Mouse (Mus musculus): Measurements from ENCODE around the gene Hspe1. TPM values are rescaled to one million over a fixed set of nuclear protein-coding genes. Genes with fewer than 3 reads are reported as not detected.
"Not testable (repeated sequence)": the region's sequence is repeated elsewhere in the genome, so short reads cannot be mapped to it uniquely, and the experiment has no call there.

The Hspe1 gene
- total and polyA plus RNA-seq, 3 experiments, result 163 to 797 (median 166) TPM

DNA sequence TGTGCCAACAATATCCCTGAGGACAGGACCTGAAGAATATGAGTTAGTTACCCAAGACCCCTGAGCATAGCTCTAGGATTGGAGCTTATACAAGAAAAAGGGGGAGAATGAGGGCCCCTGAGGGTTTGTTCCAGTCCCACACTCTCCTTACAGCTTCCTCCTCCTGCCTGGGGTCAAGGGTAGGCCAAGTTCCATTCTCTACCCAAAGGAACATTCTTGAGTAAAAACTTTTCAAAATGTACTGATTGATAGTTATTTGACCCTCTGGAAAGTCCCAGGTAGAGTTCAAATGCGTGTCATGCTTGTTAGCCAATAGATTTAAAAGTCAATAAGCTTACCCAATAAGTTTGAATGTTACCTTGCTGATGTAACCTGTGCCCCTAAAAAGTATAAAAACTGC, 19.7 kb downstream of the Hspe1 start:
- H3K27me3 ChIP-seq (ENCODE audit: insufficient read depth, low read length), result peaks cover 3% of the 10 kb centered on the region
- peaks cover 43% of the 10 kb centered on the region for H3K4me1 ChIP-seq (ENCODE audit: insufficient read depth, low read depth, low read length)
- ATAC-seq (ENCODE audit: extremely low read depth, insufficient number of reproducible peaks, low FRiP score, poor library complexity, severe bottlenecking) (no peak), DNase-seq (ENCODE audit: low spot score) (no peak)
- no peaks in the 10 kb centered on the region for H3K9me3 ChIP-seq (replicated peaks)
- no peaks in the 10 kb centered on the region for H3K36me3 ChIP-seq (replicated peaks)
- TF ChIP-seq POLR2AphosphoS5 (IDR thresholded peaks at IDR 0.05; ENCODE audit: insufficient replicate concordance, low read depth, low read length) (no peak), CTCF (IDR thresholded peaks at IDR 0.05; ENCODE audit: low read depth, low read length) (no peak), GATA1 (IDR thresholded peaks at IDR 0.05; ENCODE audit: borderline replicate concordance, low read length) (no peak), TAL1 (conservative IDR thresholded peaks at IDR 0.05; ENCODE audit: low read depth, low read length) (no peak), GATA2 (IDR thresholded peaks at IDR 0.05; ENCODE audit: borderline replicate concordance, low read depth, low read length) (no peak)
- no peak overlapping the region; the same call in 1 of the 2 replicates for H3K4me3 ChIP-seq (ENCODE audit: low read depth, low read length)

DNA sequence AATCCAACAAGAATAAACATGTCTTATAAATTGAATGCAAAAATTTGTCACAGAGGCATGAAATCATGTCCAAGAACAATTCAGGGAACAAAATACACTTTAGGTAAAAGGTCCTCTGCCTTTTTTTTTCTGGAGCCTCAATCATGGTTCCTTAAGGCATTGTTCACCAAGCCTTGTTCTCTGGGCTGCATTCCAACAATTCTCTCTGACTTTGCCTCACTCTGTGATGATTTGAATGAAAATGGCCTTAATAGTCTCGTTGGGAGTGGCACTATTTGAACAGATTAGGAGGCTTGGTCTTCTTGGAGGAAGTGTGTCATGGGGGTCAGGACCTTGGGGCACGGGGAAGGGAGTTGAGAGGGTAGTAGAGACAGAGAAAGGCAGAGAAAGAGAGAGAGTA, 20.5 kb downstream of the Hspe1 start:
- ATAC-seq (ENCODE audit: extremely low read depth, insufficient number of reproducible peaks, low FRiP score, poor library complexity, severe bottlenecking) (no peak), DNase-seq (ENCODE audit: low spot score) (no peak)
- TF ChIP-seq GATA2 (IDR thresholded peaks at IDR 0.05; ENCODE audit: borderline replicate concordance, low read depth, low read length) (no peak), GATA1 (IDR thresholded peaks at IDR 0.05; ENCODE audit: borderline replicate concordance, low read length) (no peak), TAL1 (conservative IDR thresholded peaks at IDR 0.05; ENCODE audit: low read depth, low read length) (no peak), POLR2AphosphoS5 (IDR thresholded peaks at IDR 0.05; ENCODE audit: insufficient replicate concordance, low read depth, low read length) (no peak), CTCF (IDR thresholded peaks at IDR 0.05; ENCODE audit: low read depth, low read length) (no peak)
- Histone ChIP-seq H3K4me3 (ENCODE audit: low read depth, low read length) (no peak overlapping the region), H3K36me3 (replicated peaks) (no peaks in the 10 kb centered on the region), H3K9me3 (replicated peaks) (no peaks in the 10 kb centered on the region), H3K4me1 (ENCODE audit: insufficient read depth, low read depth, low read length) (peaks cover 49% of the 10 kb centered on the region), H3K27me3 (ENCODE audit: insufficient read depth, low read length) (no peaks in the 10 kb centered on the region; the same call in 1 of the 2 replicates)

DNA sequence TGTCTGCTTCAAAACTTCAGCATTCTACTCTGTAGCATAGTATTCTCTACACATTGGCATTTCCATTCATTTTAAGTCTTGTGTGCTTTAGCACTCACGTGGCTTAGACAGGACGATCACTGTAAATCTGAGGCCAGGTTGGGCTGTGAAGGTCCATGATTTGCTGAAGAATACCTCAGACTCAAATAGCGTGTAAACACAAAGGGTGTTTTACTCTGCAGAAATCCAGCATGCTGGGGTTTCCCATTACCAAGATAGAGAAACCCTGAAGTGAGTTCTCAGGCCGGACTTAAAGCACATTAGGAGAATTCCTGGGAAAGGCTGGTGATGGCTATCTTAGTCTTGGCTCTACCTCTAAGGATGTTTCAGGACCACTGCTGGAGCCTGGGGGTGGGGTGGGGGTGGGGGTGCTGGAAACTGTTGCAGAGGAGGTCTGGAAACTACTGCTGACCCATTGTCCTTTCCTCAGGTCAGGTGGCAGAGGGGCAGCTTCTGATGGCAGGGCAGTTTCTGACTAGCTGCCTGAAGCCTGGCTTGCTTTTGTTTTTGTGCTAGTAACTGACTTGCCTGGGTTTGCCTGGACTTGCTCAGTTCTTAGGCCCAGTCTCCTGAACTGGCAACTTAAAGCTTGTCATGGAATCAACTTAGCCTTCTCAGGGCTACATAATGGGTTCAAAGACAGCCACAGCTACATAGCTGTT, 21.3 kb downstream of the Hspe1 start:
- ATAC-seq (ENCODE audit: extremely low read depth, insufficient number of reproducible peaks, low FRiP score, poor library complexity, severe bottlenecking), result no peak
- no peak for TF ChIP-seq GATA2 (IDR thresholded peaks at IDR 0.05; ENCODE audit: borderline replicate concordance, low read depth, low read length)
- no peak for TF ChIP-seq GATA1 (IDR thresholded peaks at IDR 0.05; ENCODE audit: borderline replicate concordance, low read length)
- TF ChIP-seq TAL1 (conservative IDR thresholded peaks at IDR 0.05; ENCODE audit: low read depth, low read length), result no peak
- no peak for TF ChIP-seq CTCF (IDR thresholded peaks at IDR 0.05; ENCODE audit: low read depth, low read length)
- no peak for TF ChIP-seq POLR2AphosphoS5 (IDR thresholded peaks at IDR 0.05; ENCODE audit: insufficient replicate concordance, low read depth, low read length)
- no peaks in the 10 kb centered on the region; the same call in 1 of the 2 replicates for H3K27me3 ChIP-seq (ENCODE audit: insufficient read depth, low read length)
- H3K36me3 ChIP-seq (replicated peaks), result no peaks in the 10 kb centered on the region
- no peak for DNase-seq (ENCODE audit: low spot score)
- H3K9me3 ChIP-seq (replicated peaks), result no peaks in the 10 kb centered on the region
- H3K4me1 ChIP-seq (ENCODE audit: insufficient read depth, low read depth, low read length), result peaks cover 49% of the 10 kb centered on the region
- no peak overlapping the region for H3K4me3 ChIP-seq (ENCODE audit: low read depth, low read length)

DNA sequence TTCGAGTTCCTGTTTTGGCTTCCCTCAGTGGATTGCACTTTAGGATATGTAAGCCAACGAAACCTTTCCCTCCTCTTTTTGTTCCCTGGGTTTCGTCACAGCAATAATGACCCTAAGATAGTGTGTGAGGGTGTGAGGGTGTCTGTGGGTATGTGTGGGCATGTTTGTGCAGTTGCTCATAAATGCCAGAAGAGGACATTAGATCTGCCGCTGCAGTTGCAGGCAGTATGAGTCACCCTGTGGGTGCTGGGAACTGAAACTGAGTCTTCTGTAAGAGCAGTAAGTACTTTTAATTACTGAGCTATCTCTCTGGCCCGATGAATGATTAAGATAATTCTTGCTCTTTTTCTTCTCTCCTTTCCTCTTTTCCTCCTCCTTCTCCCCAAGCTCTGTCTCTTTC, 35.1 kb downstream of the Hspe1 start:
- no peak for TF ChIP-seq POLR2AphosphoS5 (IDR thresholded peaks at IDR 0.05; ENCODE audit: insufficient replicate concordance, low read depth, low read length)
- no peak for TF ChIP-seq CTCF (IDR thresholded peaks at IDR 0.05; ENCODE audit: low read depth, low read length)
- no peak for TF ChIP-seq GATA2 (IDR thresholded peaks at IDR 0.05; ENCODE audit: borderline replicate concordance, low read depth, low read length)
- no peak for TF ChIP-seq TAL1 (conservative IDR thresholded peaks at IDR 0.05; ENCODE audit: low read depth, low read length)
- TF ChIP-seq GATA1 (IDR thresholded peaks at IDR 0.05; ENCODE audit: borderline replicate concordance, low read length), result no peak
- no peak overlapping the region for H3K4me3 ChIP-seq (ENCODE audit: low read depth, low read length)
- H3K4me1 ChIP-seq (ENCODE audit: insufficient read depth, low read depth, low read length), result no peaks in the 10 kb centered on the region; the same call in 1 of the 2 replicates
- peaks cover 5% of the 10 kb centered on the region for H3K9me3 ChIP-seq (replicated peaks)
- ATAC-seq (ENCODE audit: extremely low read depth, insufficient number of reproducible peaks, low FRiP score, poor library complexity, severe bottlenecking) (no peak), DNase-seq (ENCODE audit: low spot score) (no peak)
- peaks cover 14% of the 10 kb centered on the region for H3K27me3 ChIP-seq (ENCODE audit: insufficient read depth, low read length)
- H3K36me3 ChIP-seq (replicated peaks), result no peaks in the 10 kb centered on the region

DNA sequence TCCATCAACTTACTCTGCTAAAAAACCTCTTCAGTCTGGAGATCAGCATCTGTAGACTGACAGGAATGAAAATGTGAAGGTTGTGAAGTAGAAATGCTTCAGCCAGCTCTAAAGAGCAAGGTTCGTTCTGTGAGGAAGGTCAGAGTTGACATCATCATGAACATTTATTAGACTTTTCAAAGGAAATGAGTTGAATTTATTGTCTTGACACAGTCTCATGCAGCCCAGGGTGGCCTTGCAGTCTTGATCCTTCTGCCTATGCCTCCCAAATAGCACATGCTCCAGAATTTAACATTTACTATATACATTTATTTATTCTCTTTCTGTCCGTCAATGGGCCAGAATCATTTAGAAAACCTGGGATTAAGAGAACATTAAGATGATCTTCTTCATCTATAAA, 35.6 kb downstream of the Hspe1 start:
- no peak for TF ChIP-seq GATA1 (IDR thresholded peaks at IDR 0.05; ENCODE audit: borderline replicate concordance, low read length)
- TF ChIP-seq CTCF (IDR thresholded peaks at IDR 0.05; ENCODE audit: low read depth, low read length), result no peak
- TF ChIP-seq GATA2 (IDR thresholded peaks at IDR 0.05; ENCODE audit: borderline replicate concordance, low read depth, low read length), result no peak
- TF ChIP-seq TAL1 (conservative IDR thresholded peaks at IDR 0.05; ENCODE audit: low read depth, low read length), result no peak
- no peak for TF ChIP-seq POLR2AphosphoS5 (IDR thresholded peaks at IDR 0.05; ENCODE audit: insufficient replicate concordance, low read depth, low read length)
- ATAC-seq (ENCODE audit: extremely low read depth, insufficient number of reproducible peaks, low FRiP score, poor library complexity, severe bottlenecking) (no peak), DNase-seq (ENCODE audit: low spot score) (no peak)
- peaks cover 5% of the 10 kb centered on the region for H3K9me3 ChIP-seq (replicated peaks)
- H3K36me3 ChIP-seq (replicated peaks), result no peaks in the 10 kb centered on the region
- H3K27me3 ChIP-seq (ENCODE audit: insufficient read depth, low read length), result peaks cover 14% of the 10 kb centered on the region
- H3K4me3 ChIP-seq (ENCODE audit: low read depth, low read length), result no peak overlapping the region
- peaks cover 2% of the 10 kb centered on the region; the same call in 1 of the 2 replicates for H3K4me1 ChIP-seq (ENCODE audit: insufficient read depth, low read depth, low read length)

DNA sequence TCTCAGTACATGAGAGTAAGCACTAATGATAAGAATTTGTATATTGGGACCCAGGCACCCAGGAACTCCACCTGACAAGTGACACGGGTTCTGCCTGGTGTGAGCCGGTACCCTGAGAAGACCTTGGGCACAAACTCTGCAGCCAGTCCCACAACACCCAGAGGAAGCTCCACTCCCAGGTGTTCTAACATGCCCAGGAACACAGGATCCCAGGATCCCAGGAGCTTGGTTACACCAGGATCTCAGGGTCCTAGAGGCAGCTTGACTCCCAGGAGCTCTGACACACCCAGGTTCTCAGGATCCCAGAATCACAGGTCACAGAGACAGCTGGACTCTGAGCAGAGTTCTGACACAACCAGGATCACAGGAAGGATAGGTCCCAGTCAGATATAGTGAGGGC, 36.2 kb downstream of the Hspe1 start:
- ATAC-seq (ENCODE audit: extremely low read depth, insufficient number of reproducible peaks, low FRiP score, poor library complexity, severe bottlenecking); H3K4me3 ChIP-seq (ENCODE audit: low read depth, low read length); H3K36me3 ChIP-seq (replicated peaks); DNase-seq (ENCODE audit: low spot score); H3K9me3 ChIP-seq (replicated peaks); H3K4me1 ChIP-seq (ENCODE audit: insufficient read depth, low read depth, low read length): not testable (repeated sequence)
- peaks cover 14% of the 10 kb centered on the region for H3K27me3 ChIP-seq (ENCODE audit: insufficient read depth, low read length)

Data from G1E (cell line).